11 mouse cellular contexts compared by ENCODE assay signal in genomic region chr1:39450069-39450728, GRCm38 (mm10). TPM values are rescaled to one million over a fixed set of nuclear protein-coding genes. Genes with fewer than 3 reads are reported as not detected.
DNase-seq lines count a peak whose midpoint lies in the region; ATAC-seq lines count a peak whose summit lies in the region.
"Had no signal": no experiment of that assay in that cellular context is flagged by ENCODE, and none has a peak within 500 bp of the region (broad histone marks: within the 10 kb centered on the region; RNA-seq: fewer than 3 reads in every experiment).

No protein-coding gene starts in this region.

- WGBS in forebrain, embryonic 10.5 days, result 70% methylated on average over 6 of the region's 6 CpGs
- WGBS in forebrain, embryonic 13.5 days, result 67% methylated on average over 6 of the region's 6 CpGs
- WGBS in liver, embryonic 13.5 days (ENCODE audit: insufficient replicate concordance), result 45% methylated on average over 6 of the region's 6 CpGs
- 62% methylated on average over 6 of the region's 6 CpGs for WGBS in liver, embryonic 11.5 days

- H3K4me1 ChIP-seq in forebrain, embryonic 10.5 days, result peaks cover 27% of the 10 kb centered on the region
- H3K4me1 ChIP-seq in forebrain, embryonic 13.5 days, result peaks cover 17% of the 10 kb centered on the region
- H3K4me1 ChIP-seq in liver, embryonic 13.5 days (replicated peaks), result peaks cover 85% of the 10 kb centered on the region
- H3K4me1 ChIP-seq in liver, embryonic 11.5 days (replicated peaks; ENCODE audit: control insufficient read depth, insufficient read depth, low read length), result peaks cover 64% of the 10 kb centered on the region

- H3K9me3 ChIP-seq in forebrain, embryonic 10.5 days, result no peaks in the 10 kb centered on the region
- no peaks in the 10 kb centered on the region for H3K9me3 ChIP-seq in forebrain, embryonic 13.5 days (replicated peaks)
- no peaks in the 10 kb centered on the region for H3K9me3 ChIP-seq in liver, embryonic 13.5 days (replicated peaks)
- H3K9me3 ChIP-seq in liver, embryonic 11.5 days (ENCODE audit: control insufficient read depth, low read length), result no peaks in the 10 kb centered on the region

- ATAC-seq in forebrain, embryonic 13.5 days, result no peak
- ATAC-seq in liver, embryonic 13.5 days (ENCODE audit: low read depth), result no peak
- no peak for ATAC-seq in liver, embryonic 11.5 days (replicated peaks; ENCODE audit: low FRiP score)
- ATAC-seq: Patski had no signal

- H3K36me3 ChIP-seq in forebrain, embryonic 10.5 days (replicated peaks), result no peaks in the 10 kb centered on the region
- no peaks in the 10 kb centered on the region for H3K36me3 ChIP-seq in forebrain, embryonic 13.5 days (ENCODE audit: poor library complexity, severe bottlenecking)
- no peaks in the 10 kb centered on the region for H3K36me3 ChIP-seq in liver, embryonic 13.5 days
- no peaks in the 10 kb centered on the region for H3K36me3 ChIP-seq in liver, embryonic 11.5 days (ENCODE audit: control insufficient read depth, insufficient read depth, low read length)

- H3K4me3 ChIP-seq in forebrain, embryonic 10.5 days, result no peak overlapping the region
- no peak overlapping the region for H3K4me3 ChIP-seq in forebrain, embryonic 13.5 days
- no peak overlapping the region for H3K4me3 ChIP-seq in liver, embryonic 13.5 days (replicated peaks)
- no peak overlapping the region for H3K4me3 ChIP-seq in liver, embryonic 11.5 days (ENCODE audit: low read depth, low read length)
- H3K4me3 ChIP-seq: erythroblast, embryonic 14.5 days had no signal

- no peak overlapping the region for H3K4me2 ChIP-seq in forebrain, embryonic 13.5 days
- 0 out of 2 replicates have a peak overlapping the region, but pooled peaks have one; percentile 4 for H3K4me2 ChIP-seq in liver, embryonic 13.5 days
- no peak overlapping the region for H3K4me2 ChIP-seq in liver, embryonic 11.5 days

- H3K27me3 ChIP-seq in forebrain, embryonic 10.5 days (ENCODE audit: poor library complexity, severe bottlenecking), result no peaks in the 10 kb centered on the region
- H3K27me3 ChIP-seq in forebrain, embryonic 13.5 days, result no peaks in the 10 kb centered on the region
- no peaks in the 10 kb centered on the region for H3K27me3 ChIP-seq in liver, embryonic 13.5 days
- no peaks in the 10 kb centered on the region for H3K27me3 ChIP-seq in liver, embryonic 11.5 days (replicated peaks; ENCODE audit: control insufficient read depth, insufficient read depth, low read length)
- H3K27me3 ChIP-seq: Patski had no signal

- no peak for DNase-seq in forebrain, embryonic 10.5 days (ENCODE audit: extremely low spot score, low spot score)
- DNase-seq in liver, embryonic 13.5 days, result no peak
- no peak for DNase-seq in liver, embryonic 11.5 days (ENCODE audit: low spot score)
- peak; percentile 14 for DNase-seq in mesoderm, embryonic 11.5 days (ENCODE audit: low read depth, low spot score)
- peak; percentile 43 to 71 for DNase-seq in thymus, postnatal 36 days
- no peak for DNase-seq in urinary bladder, postnatal 25 days (ENCODE audit: low spot score)
- no peak for DNase-seq in cerebellum, postnatal 25 days
- DNase-seq: kidney, adult 8-10 months had no signal

- peak overlapping the region; percentile 56 for H3K27ac ChIP-seq in forebrain, embryonic 10.5 days
- H3K27ac ChIP-seq in forebrain, embryonic 13.5 days, result no peak overlapping the region; the same call in 1 of the 2 replicates
- no peak overlapping the region for H3K27ac ChIP-seq in liver, embryonic 13.5 days
- no peak overlapping the region for H3K27ac ChIP-seq in liver, embryonic 11.5 days (ENCODE audit: low read depth, low read length)

- no peak overlapping the region for H3K9ac ChIP-seq in forebrain, embryonic 13.5 days
- no peak overlapping the region for H3K9ac ChIP-seq in liver, embryonic 13.5 days
- H3K9ac ChIP-seq in liver, embryonic 11.5 days (ENCODE audit: low read depth, low read length), result no peak overlapping the region

RNA-seq across cellular contexts. Expression of gene Tbc1d8, which starts 28.4 kb away (rescaled TPM):
- 4.5 and 6.7 TPM in 2 replicates for polyA plus RNA-seq in forebrain, embryonic 10.5 days (2016; fragmentation: Nextera tagmentation; extraction: Ambion mirVana)
- polyA plus RNA-seq in forebrain, embryonic 13.5 days (2015; fragmentation: Nextera tagmentation; extraction: Ambion mirVana), result 6.1 and 6.9 TPM in 2 replicates
- 2.7 and 3.0 TPM in 2 replicates for polyA plus RNA-seq in liver, embryonic 13.5 days (2015; fragmentation: Nextera tagmentation; extraction: Ambion mirVana)
- polyA plus RNA-seq in liver, embryonic 11.5 days (2014; fragmentation: Nextera tagmentation; extraction: Ambion mirVana), result 6.7 and 9.3 TPM in 2 replicates

Comparison
In these comparisons a context has a peak if more than half of its experiments do, and no peak if none do; other contexts are left out.
1. DNase-seq: peak in mesoderm, embryonic 11.5 days (single experiment) and thymus, postnatal 36 days (2 of 2); none in forebrain, embryonic 10.5 days (single experiment), liver, embryonic 13.5 days (single experiment), liver, embryonic 11.5 days (single experiment), urinary bladder, postnatal 25 days (single experiment) and cerebellum, postnatal 25 days (0 of 2).